Mouse (Mus musculus): ENCODE measurements around the gene Gemin7. TPM values are rescaled to one million over a fixed set of nuclear protein-coding genes. Genes with fewer than 3 reads are reported as not detected.

The Gemin7 gene
- polyA plus RNA-seq, 1 experiment from 2014 or later, result 138 TPM

DNA sequence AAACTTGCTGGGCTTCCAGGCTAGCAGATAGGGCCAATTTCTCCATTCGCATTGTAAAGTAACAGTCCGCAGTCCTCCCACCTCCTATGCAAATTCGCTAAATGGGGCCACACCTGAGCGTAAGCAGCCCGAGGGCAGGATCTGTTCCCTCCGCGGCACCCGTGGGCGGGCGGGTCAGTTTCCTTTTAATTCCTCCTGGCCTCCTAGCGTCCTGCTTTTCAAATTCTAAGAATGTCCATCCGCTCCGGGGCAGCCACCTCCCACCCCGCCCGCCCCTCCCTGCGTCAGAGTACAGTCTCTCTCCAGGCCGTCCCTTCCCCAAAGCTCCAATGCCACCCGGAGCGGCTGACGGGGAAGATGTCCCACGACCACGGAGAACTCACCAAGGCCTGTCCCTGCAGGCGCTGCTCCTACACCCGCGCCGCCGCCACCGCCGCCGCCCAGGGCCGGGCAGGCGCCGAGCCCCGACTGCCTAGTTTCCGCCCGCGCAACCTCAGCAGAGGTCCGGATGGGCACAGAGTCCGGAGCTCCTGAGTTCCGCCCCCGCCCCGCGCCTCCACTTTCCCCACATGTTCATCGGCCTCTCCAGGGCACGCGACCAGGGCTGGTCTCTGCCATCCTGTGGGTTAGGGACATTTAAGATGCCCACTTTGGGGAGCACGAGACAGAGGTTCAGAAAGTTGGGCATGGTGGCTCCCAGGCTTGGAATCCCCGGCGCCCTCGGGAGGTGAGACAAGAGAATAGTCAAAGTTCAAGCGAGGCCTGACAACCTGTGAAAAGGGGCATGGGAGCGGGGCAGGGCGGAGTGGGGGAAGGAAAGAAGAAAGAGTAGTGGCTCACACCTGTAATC is 4.2 kb downstream of the Gemin7 start:
- peak overlapping the region; percentile 77 for H3K4me3 ChIP-seq (replicated peaks)
- ATAC-seq, result peak; percentile 88
- H3K4me1 ChIP-seq (replicated peaks), result peaks cover 32% of the 10 kb centered on the region
- H3K9me3 ChIP-seq, result no peaks in the 10 kb centered on the region
- H3K27ac ChIP-seq, result peak overlapping the region; percentile 74
- peak overlapping the region; percentile 83 for H3K4me2 ChIP-seq (replicated peaks)
- peak overlapping the region; percentile 84 for H3K9ac ChIP-seq (replicated peaks)
- H3K27me3 ChIP-seq, result peaks cover 37% of the 10 kb centered on the region
- peaks cover 21% of the 10 kb centered on the region for H3K36me3 ChIP-seq
- under 1% methylated on average over 53 of the region's 53 CpGs for WGBS

- no peak overlapping the region for H3K4me3 ChIP-seq (replicated peaks)
- no peak overlapping the region for H3K9ac ChIP-seq (replicated peaks)
- 88% methylated on average over 3 of the region's 3 CpGs for WGBS
- ATAC-seq, result no peak
- peaks cover 2% of the 10 kb centered on the region; the same call in 1 of the 2 replicates for H3K27me3 ChIP-seq
- peaks cover 22% of the 10 kb centered on the region for H3K4me1 ChIP-seq (replicated peaks)
- peaks cover 40% of the 10 kb centered on the region for H3K36me3 ChIP-seq
- H3K4me2 ChIP-seq (replicated peaks), result no peak overlapping the region
- H3K27ac ChIP-seq, result no peak overlapping the region
- no peaks in the 10 kb centered on the region for H3K9me3 ChIP-seq
These were observed 7.7 kb downstream of the Gemin7 start for GRCm38 (mm10) chr7:19569647-19570046.

DNA sequence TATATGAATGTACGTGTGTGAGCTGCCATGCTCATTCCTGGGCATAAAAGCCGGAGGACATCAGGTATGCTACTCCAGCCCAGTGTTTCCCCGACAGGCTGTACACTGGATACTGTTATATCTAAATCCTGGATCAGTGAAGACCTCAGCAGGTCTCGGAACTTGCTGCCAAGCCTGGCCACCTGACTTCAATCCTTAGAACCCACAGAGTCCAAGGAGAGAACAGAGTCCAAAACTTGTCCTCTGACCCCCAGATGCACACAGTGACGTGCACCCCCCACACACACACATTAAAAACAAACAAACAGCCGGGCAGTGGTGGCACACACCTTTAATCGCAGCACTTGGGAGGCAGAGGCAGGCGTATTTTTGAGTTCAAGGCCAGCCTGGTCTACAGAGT is 10.0 kb downstream of the Gemin7 start:
- ATAC-seq, result no peak
- Histone ChIP-seq H3K9ac (replicated peaks) (no peak overlapping the region), H3K27me3 (no peaks in the 10 kb centered on the region), H3K27ac (no peak overlapping the region), H3K4me1 (replicated peaks) (peaks cover 17% of the 10 kb centered on the region), H3K36me3 (peaks cover 46% of the 10 kb centered on the region), H3K4me3 (replicated peaks) (no peak overlapping the region), H3K9me3 (no peaks in the 10 kb centered on the region), H3K4me2 (replicated peaks) (no peak overlapping the region)
- WGBS, result 92% methylated on average over 8 of the region's 8 CpGs

- Histone ChIP-seq H3K4me2 (replicated peaks) (no peak overlapping the region), H3K27me3 (no peaks in the 10 kb centered on the region), H3K4me1 (replicated peaks) (peaks cover 14% of the 10 kb centered on the region), H3K27ac (no peak overlapping the region), H3K9ac (replicated peaks) (no peak overlapping the region), H3K9me3 (no peaks in the 10 kb centered on the region), H3K36me3 (peaks cover 46% of the 10 kb centered on the region), H3K4me3 (replicated peaks) (no peak overlapping the region)
- WGBS, result 95% methylated on average over 2 of the region's 2 CpGs
- ATAC-seq, result no peak
These were observed 11.6 kb downstream of the Gemin7 start for GRCm38 (mm10) chr7:19565803-19566202.

GRCm38 (mm10) chr7:19564455-19564854 is 12.9 kb downstream of the Gemin7 start:
- H3K9me3 ChIP-seq, result no peaks in the 10 kb centered on the region
- ATAC-seq, result no peak
- H3K4me2 ChIP-seq (replicated peaks), result no peak overlapping the region
- no peak overlapping the region for H3K4me3 ChIP-seq (replicated peaks)
- 89% methylated on average over 4 of the region's 4 CpGs for WGBS
- no peak overlapping the region for H3K9ac ChIP-seq (replicated peaks)
- peaks cover 27% of the 10 kb centered on the region for H3K4me1 ChIP-seq (replicated peaks)
- peaks cover 38% of the 10 kb centered on the region for H3K36me3 ChIP-seq
- no peaks in the 10 kb centered on the region for H3K27me3 ChIP-seq
- no peak overlapping the region for H3K27ac ChIP-seq

- WGBS, result 85% methylated on average over 3 of the region's 3 CpGs
- H3K27me3 ChIP-seq, result no peaks in the 10 kb centered on the region
- no peak overlapping the region for H3K27ac ChIP-seq
- no peak overlapping the region; the same call in 1 of the 2 replicates for H3K9ac ChIP-seq (replicated peaks)
- H3K36me3 ChIP-seq, result peaks cover 32% of the 10 kb centered on the region
- H3K4me1 ChIP-seq (replicated peaks), result peaks cover 33% of the 10 kb centered on the region
- peak overlapping the region; percentile 99 for H3K4me2 ChIP-seq (replicated peaks)
- no peaks in the 10 kb centered on the region for H3K9me3 ChIP-seq
- H3K4me3 ChIP-seq (replicated peaks), result no peak overlapping the region
- no peak for ATAC-seq
These were observed 13.5 kb downstream of the Gemin7 start for GRCm38 (mm10) chr7:19563884-19564283.

DNA sequence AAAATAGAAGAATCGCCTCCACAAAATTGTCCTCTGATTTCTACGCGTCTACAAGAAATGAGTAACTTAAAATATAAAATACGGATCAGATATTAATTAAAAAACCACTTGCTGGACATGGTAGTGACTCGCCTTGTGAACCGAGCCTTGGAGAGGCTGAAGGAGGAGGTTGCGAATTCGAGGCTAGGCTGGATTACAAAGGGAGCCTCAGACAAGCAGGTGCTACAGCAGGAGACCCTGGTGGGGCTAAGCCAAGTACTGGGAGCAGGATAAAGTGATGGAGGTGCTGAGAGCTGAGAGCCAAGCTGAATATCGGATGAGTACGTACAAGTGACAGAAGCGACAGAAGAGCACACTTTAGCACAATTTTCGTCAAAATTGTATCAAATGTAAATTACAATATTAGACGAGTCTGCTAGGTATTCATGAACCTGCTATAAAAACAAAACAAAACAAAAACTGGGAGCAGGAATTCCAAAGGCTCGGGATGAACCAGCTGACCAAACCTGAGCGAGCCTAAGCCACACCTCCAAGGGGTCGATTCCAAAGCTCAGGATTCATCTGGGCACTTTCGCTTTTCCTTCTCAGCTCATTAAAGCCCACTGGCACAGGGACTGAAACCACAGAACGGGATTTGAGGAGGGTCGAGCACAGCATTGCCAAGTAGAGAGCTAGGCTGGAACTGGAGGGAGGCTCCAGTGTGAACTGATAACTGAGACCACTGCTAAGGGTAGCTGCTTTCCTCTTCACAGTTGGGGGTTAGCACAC is 14.6 kb downstream of the Gemin7 start, which contains the start of gene Ppp1r37:
Ppp1r37 (minus strand) TSS at position 434 of the 768 bp plus-strand sequence.
- Histone ChIP-seq H3K4me2 (replicated peaks) (peak within 1 kb of the TSS; percentile 99), H3K4me1 (replicated peaks) (peaks cover 44% of the 10 kb centered on the region), H3K27ac (peak within 1 kb of the TSS; percentile 94), H3K27me3 (no peaks in the 10 kb centered on the region), H3K4me3 (replicated peaks) (peak within 1 kb of the TSS; percentile 91), H3K36me3 (peaks cover 30% of the 10 kb centered on the region), H3K9me3 (no peaks in the 10 kb centered on the region), H3K9ac (replicated peaks) (peak within 1 kb of the TSS; percentile 97)
- ATAC-seq, result peak; percentile 57
- 2% methylated on average over 19 of the region's 19 CpGs for WGBS

GRCm38 (mm10) chr7:19561765-19562642 is 15.4 kb downstream of the Gemin7 start:
- Histone ChIP-seq H3K27ac (peak overlapping the region; percentile 94), H3K9me3 (no peaks in the 10 kb centered on the region), H3K4me3 (replicated peaks) (peak overlapping the region; percentile 91), H3K9ac (replicated peaks) (peak overlapping the region; percentile 97), H3K4me2 (replicated peaks) (peak overlapping the region; percentile 99), H3K4me1 (replicated peaks) (peaks cover 52% of the 10 kb centered on the region), H3K27me3 (no peaks in the 10 kb centered on the region), H3K36me3 (peaks cover 37% of the 10 kb centered on the region)
- WGBS, result under 1% methylated on average over 102 of the region's 102 CpGs
- ATAC-seq, result peak; percentile 81

DNA sequence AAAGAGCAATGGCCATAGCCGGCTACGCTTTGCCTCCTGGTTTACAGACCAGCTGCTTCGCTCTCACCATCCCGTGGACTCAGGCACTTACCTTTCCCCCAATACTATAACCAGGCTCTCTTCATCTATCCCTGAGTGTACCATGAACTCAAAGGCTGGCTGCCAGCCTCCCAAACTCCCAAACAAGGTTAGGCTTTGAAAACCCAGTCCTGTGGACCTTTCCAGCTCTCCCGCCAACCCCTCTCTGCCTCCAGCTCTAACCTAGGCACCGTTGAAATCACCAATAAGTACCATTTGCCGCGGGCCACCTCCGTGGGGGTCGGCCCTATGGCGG is 16.0 kb downstream of the Gemin7 start:
- ATAC-seq, result no peak
- Histone ChIP-seq H3K27ac (peak overlapping the region; percentile 94), H3K4me3 (replicated peaks) (peak overlapping the region; percentile 91), H3K36me3 (peaks cover 33% of the 10 kb centered on the region), H3K27me3 (no peaks in the 10 kb centered on the region), H3K4me2 (replicated peaks) (peak overlapping the region; percentile 99), H3K9ac (replicated peaks) (peak overlapping the region; percentile 97), H3K4me1 (replicated peaks) (peaks cover 56% of the 10 kb centered on the region), H3K9me3 (no peaks in the 10 kb centered on the region)
- 2% methylated on average over 11 of the region's 11 CpGs for WGBS

DNA sequence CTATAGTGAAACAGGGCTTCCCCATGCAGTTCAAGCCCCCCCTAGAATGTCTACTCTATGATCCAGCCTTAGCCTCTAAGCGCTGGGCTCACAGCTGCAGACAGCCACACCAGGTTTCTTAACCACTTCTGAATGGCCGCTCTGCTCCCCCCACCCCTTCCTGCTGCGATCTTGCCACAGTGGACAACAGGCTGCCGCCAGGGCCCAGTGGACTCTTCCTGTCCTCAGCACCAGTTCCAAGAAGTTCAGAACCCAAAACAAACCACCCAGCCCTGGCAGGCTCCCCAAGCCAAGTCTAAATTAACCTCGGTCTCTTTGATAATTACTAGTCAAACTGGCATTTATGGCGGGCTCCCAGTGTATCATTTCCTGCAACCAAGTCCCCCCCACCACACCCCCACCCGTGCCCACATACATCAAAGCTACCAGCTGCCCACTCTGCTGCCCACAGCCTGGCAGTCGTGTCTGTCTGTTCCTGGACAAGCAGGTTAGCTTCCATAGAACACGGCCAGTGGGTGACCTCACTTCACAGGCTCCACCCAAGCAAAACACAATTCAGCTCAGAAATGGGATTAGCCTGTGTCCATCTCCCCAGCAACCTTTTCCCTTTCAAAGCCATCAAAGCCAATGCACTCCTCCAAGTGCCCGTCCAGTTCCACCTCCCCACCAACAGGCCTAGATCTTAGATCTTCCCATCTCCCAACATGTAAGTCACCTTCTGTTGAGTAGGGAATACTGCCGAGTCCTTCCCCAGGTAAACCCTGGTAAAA is 16.7 kb downstream of the Gemin7 start:
- Histone ChIP-seq H3K4me1 (replicated peaks) (peaks cover 57% of the 10 kb centered on the region), H3K4me2 (replicated peaks) (peak overlapping the region; percentile 99), H3K27ac (peak overlapping the region; percentile 94; the same call in 1 of the 2 replicates), H3K4me3 (replicated peaks) (peak overlapping the region; percentile 91), H3K9me3 (no peaks in the 10 kb centered on the region), H3K36me3 (peaks cover 31% of the 10 kb centered on the region), H3K9ac (replicated peaks) (peak overlapping the region; percentile 97), H3K27me3 (no peaks in the 10 kb centered on the region)
- no peak for ATAC-seq
- 17% methylated on average over 11 of the region's 11 CpGs for WGBS

GRCm38 (mm10) chr7:19558965-19559364 is 18.4 kb downstream of the Gemin7 start:
- Histone ChIP-seq H3K9me3 (no peaks in the 10 kb centered on the region), H3K36me3 (peaks cover 28% of the 10 kb centered on the region), H3K4me1 (replicated peaks) (peaks cover 57% of the 10 kb centered on the region), H3K27ac (no peak overlapping the region), H3K4me2 (replicated peaks) (peak overlapping the region; percentile 99), H3K4me3 (replicated peaks) (0 out of 2 replicates have a peak overlapping the region, but pooled peaks have one; percentile 4), H3K27me3 (no peaks in the 10 kb centered on the region), H3K9ac (replicated peaks) (peak overlapping the region; percentile 97)
- 27% methylated on average over 2 of the region's 2 CpGs for WGBS
- no peak for ATAC-seq

Data from midbrain, embryonic 13.5 days (tissue).